Mouse (Mus musculus): ENCODE results near the gene Cep128.

DNA sequence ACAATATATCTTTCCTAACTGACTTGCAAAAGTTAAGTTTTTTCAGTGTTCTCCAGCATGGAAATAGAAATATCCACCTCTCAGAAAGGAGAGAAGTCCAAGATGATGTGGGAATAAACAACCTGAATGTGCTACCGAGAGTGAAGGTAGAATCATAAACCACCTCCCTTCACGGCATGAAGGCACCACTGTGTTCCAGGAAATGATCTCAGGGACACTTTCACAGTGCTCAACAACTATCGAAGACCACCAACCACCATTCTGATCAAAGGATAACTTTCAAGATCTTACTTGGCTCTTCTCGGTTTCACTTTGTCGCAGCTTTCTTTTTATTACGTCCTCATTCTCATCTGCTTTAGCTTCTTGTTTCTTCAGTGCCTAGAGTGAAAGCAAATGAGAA is 85.5 kb downstream of the Cep128 start:
- TF ChIP-seq CTCF (IDR thresholded peaks at IDR 0.05; ENCODE audit: borderline replicate concordance, control insufficient read depth, extremely low read depth, insufficient read depth, low read length, poor library complexity) (no peak), POLR2A (IDR thresholded peaks at IDR 0.05; ENCODE audit: control insufficient read depth, extremely low read depth, insufficient read depth, low read length, poor library complexity) (no peak)

All from thymus, adult 2 months (tissue).